Mouse (Mus musculus) kidney, embryonic 16.5 days (tissue): ENCODE data around the gene Ptpn11. TPM values are rescaled to one million over a fixed set of nuclear protein-coding genes. Genes with fewer than 3 reads are reported as not detected.
"Not testable (repeated sequence)": the region's sequence is repeated elsewhere in the genome, so short reads cannot be mapped to it uniquely, and the experiment has no call there.

Source experiments
- ATAC-seq: fragments of 200-750 bp; cut with Nextera tagmentation; 2 replicates; pipeline ENCODE4 v1.8.0; 2017; ENCODE audit warnings: moderate TSS enrichment; ENCODE audit not compliant: low FRiP score, low TSS enrichment
- H3K27ac ChIP-seq: fragments of 300-500 bp; sonication (generic); 2 replicates; pipeline ENCODE4 v1.5.1; 2014; ENCODE audit warnings: low read length
- H3K27me3 ChIP-seq: fragments of 300-500 bp; sonication (generic); 2 replicates; pipeline ENCODE4 v1.6.1; 2014; ENCODE audit warnings: low read length, control low read depth, mixed read lengths; ENCODE audit not compliant: insufficient read depth
- H3K36me3 ChIP-seq: fragments of 300-500 bp; sonication (generic); 2 replicates; pipeline ENCODE4 v1.6.1; 2014; ENCODE audit warnings: low read length, control low read depth, mixed read lengths; ENCODE audit not compliant: insufficient read depth
- H3K4me1 ChIP-seq: fragments of 300-500 bp; sonication (generic); 2 replicates; pipeline ENCODE4 v1.6.1; 2014; ENCODE audit warnings: low read length, control low read depth, mixed read lengths; ENCODE audit not compliant: insufficient read depth
- H3K4me2 ChIP-seq: fragments of 300-500 bp; sonication (generic); replicated peaks from 2 replicates; pipeline ENCODE4 v1.6.1; 2014; ENCODE audit warnings: low read depth, low read length
- H3K4me3 ChIP-seq: fragments of 300-500 bp; sonication (generic); 2 replicates; pipeline ENCODE4 v1.5.1; 2014; ENCODE audit warnings: mild to moderate bottlenecking, low read length
- H3K9ac ChIP-seq: fragments of 300-500 bp; sonication (generic); replicated peaks from 2 replicates; pipeline ENCODE4 v1.6.1; 2014; ENCODE audit warnings: low read length
- H3K9me3 ChIP-seq: fragments of 300-500 bp; sonication (generic); 2 replicates; pipeline ENCODE4 v1.6.1; 2016; ENCODE audit warnings: low read length, control low read depth
- WGBS: fragments of 180-500 bp; shearing (Covaris S2); extraction: QIAGEN DNeasy Blood & Tissue Kit; methylation state at CpG from one replicate; pipeline ENCODE4 v1.1.7; 2014; 5-methylcytosine and 5-hydroxymethylcytosine counted together
- polyA plus RNA-seq: library from polyadenylated mRNA; unstranded; fragments of >200 nt; fragmentation: Nextera tagmentation; extraction: Ambion mirVana; gene quantifications from 2 replicates; pipeline ENCODE4 v1.2.1, GENCODE M21; 2015

The Ptpn11 gene
- polyA plus RNA-seq, 1 experiment from 2014 or later = 17.0 TPM

GRCm38 (mm10) chr5:121216584-121217312 is 25.6 kb upstream of the Ptpn11 start:
- Histone ChIP-seq H3K36me3 (peaks cover 13% of the 10 kb centered on the region), H3K4me1 (peaks cover 10% of the 10 kb centered on the region)
- not testable (repeated sequence) for H3K27me3 ChIP-seq, H3K9me3 ChIP-seq, H3K9ac ChIP-seq, H3K27ac ChIP-seq, ATAC-seq, H3K4me3 ChIP-seq, H3K4me2 ChIP-seq
- WGBS = 90% methylated on average over 9 of the region's 9 CpGs

GRCm38 (mm10) chr5:121216126-121216446 is 24.9 kb upstream of the Ptpn11 start:
- no peak for ATAC-seq
- 84% methylated on average over 12 of the region's 12 CpGs for WGBS
- H3K36me3 ChIP-seq = peaks cover 19% of the 10 kb centered on the region
- H3K4me2 ChIP-seq = no peak overlapping the region
- no peak overlapping the region for H3K4me3 ChIP-seq
- H3K27ac ChIP-seq = no peak overlapping the region
- no peak overlapping the region for H3K9ac ChIP-seq
- no peaks in the 10 kb centered on the region for H3K27me3 ChIP-seq
- H3K4me1 ChIP-seq = peaks cover 5% of the 10 kb centered on the region; the same call in 1 of the 2 replicates
- no peaks in the 10 kb centered on the region for H3K9me3 ChIP-seq

GRCm38 (mm10) chr5:121215380-121216125 is 24.4 kb upstream of the Ptpn11 start:
- Histone ChIP-seq H3K4me1 (peaks cover 5% of the 10 kb centered on the region; the same call in 1 of the 2 replicates), H3K27ac (no peak overlapping the region), H3K9me3 (no peaks in the 10 kb centered on the region), H3K27me3 (no peaks in the 10 kb centered on the region), H3K4me2 (no peak overlapping the region), H3K4me3 (no peak overlapping the region), H3K9ac (no peak overlapping the region), H3K36me3 (peaks cover 25% of the 10 kb centered on the region)
- ATAC-seq = no peak
- 49% methylated on average over 13 of the region's 13 CpGs for WGBS

- peaks cover 31% of the 10 kb centered on the region for H3K36me3 ChIP-seq
- peaks cover 3% of the 10 kb centered on the region; the same call in 1 of the 2 replicates for H3K4me1 ChIP-seq
- H3K27me3 ChIP-seq = no peaks in the 10 kb centered on the region
- no peak overlapping the region for H3K4me3 ChIP-seq
- no peak overlapping the region for H3K9ac ChIP-seq
- no peak overlapping the region for H3K4me2 ChIP-seq
- WGBS = 55% methylated on average over 7 of the region's 7 CpGs
- H3K27ac ChIP-seq = no peak overlapping the region
- H3K9me3 ChIP-seq = no peaks in the 10 kb centered on the region
- ATAC-seq = no peak
These were observed 23.5 kb upstream of the Ptpn11 start for GRCm38 (mm10) chr5:121214707-121215106.

GRCm38 (mm10) chr5:121212108-121212507 is 20.9 kb upstream of the Ptpn11 start:
- Histone ChIP-seq H3K4me1 (no peaks in the 10 kb centered on the region), H3K27ac (no peak overlapping the region), H3K9ac (no peak overlapping the region), H3K4me2 (no peak overlapping the region), H3K36me3 (peaks cover 56% of the 10 kb centered on the region), H3K4me3 (no peak overlapping the region), H3K27me3 (no peaks in the 10 kb centered on the region), H3K9me3 (no peaks in the 10 kb centered on the region)
- no peak for ATAC-seq
- 90% methylated on average over 6 of the region's 6 CpGs for WGBS

- Histone ChIP-seq H3K36me3 (peaks cover 71% of the 10 kb centered on the region), H3K4me2 (no peak overlapping the region), H3K9ac (no peak overlapping the region), H3K4me3 (no peak overlapping the region), H3K27ac (no peak overlapping the region), H3K4me1 (peaks cover 15% of the 10 kb centered on the region), H3K9me3 (no peaks in the 10 kb centered on the region), H3K27me3 (no peaks in the 10 kb centered on the region)
- ATAC-seq = no peak
- WGBS = 91% methylated on average over 1 of the region's 1 CpGs
These were observed 19.4 kb upstream of the Ptpn11 start for GRCm38 (mm10) chr5:121210601-121210924.

GRCm38 (mm10) chr5:121209755-121210600 is 18.8 kb upstream of the Ptpn11 start:
- Histone ChIP-seq H3K9ac (no peak overlapping the region), H3K27ac (no peak overlapping the region), H3K4me3 (no peak overlapping the region), H3K9me3 (no peaks in the 10 kb centered on the region), H3K4me1 (peaks cover 17% of the 10 kb centered on the region), H3K27me3 (no peaks in the 10 kb centered on the region), H3K4me2 (no peak overlapping the region), H3K36me3 (peaks cover 72% of the 10 kb centered on the region)
- 89% methylated on average over 9 of the region's 9 CpGs for WGBS
- 0 out of 2 replicates have a peak, but pooled peaks have one; percentile 43 for ATAC-seq

- WGBS = 57% methylated on average over 3 of the region's 3 CpGs
- no peak for ATAC-seq
- no peaks in the 10 kb centered on the region for H3K27me3 ChIP-seq
- H3K9ac ChIP-seq = no peak overlapping the region
- H3K36me3 ChIP-seq = peaks cover 61% of the 10 kb centered on the region
- peak overlapping the region; percentile 62; the same call in 1 of the 2 replicates for H3K4me2 ChIP-seq
- peak overlapping the region; percentile 98; the same call in 1 of the 2 replicates for H3K4me3 ChIP-seq
- H3K9me3 ChIP-seq = no peaks in the 10 kb centered on the region
- peaks cover 17% of the 10 kb centered on the region for H3K4me1 ChIP-seq
- no peak overlapping the region for H3K27ac ChIP-seq
These were observed 15.8 kb upstream of the Ptpn11 start for GRCm38 (mm10) chr5:121206984-121207383.

- Histone ChIP-seq H3K27me3 (no peaks in the 10 kb centered on the region), H3K4me3 (peak overlapping the region; percentile 98), H3K9ac (no peak overlapping the region; the same call in 1 of the 2 replicates), H3K9me3 (no peaks in the 10 kb centered on the region), H3K36me3 (peaks cover 57% of the 10 kb centered on the region), H3K4me1 (peaks cover 17% of the 10 kb centered on the region), H3K27ac (no peak overlapping the region), H3K4me2 (peak overlapping the region; percentile 62)
- ATAC-seq = no peak
- 70% methylated on average over 9 of the region's 9 CpGs for WGBS
These were observed 15.3 kb upstream of the Ptpn11 start for GRCm38 (mm10) chr5:121206540-121206939.
